In the genomic region with DNA sequence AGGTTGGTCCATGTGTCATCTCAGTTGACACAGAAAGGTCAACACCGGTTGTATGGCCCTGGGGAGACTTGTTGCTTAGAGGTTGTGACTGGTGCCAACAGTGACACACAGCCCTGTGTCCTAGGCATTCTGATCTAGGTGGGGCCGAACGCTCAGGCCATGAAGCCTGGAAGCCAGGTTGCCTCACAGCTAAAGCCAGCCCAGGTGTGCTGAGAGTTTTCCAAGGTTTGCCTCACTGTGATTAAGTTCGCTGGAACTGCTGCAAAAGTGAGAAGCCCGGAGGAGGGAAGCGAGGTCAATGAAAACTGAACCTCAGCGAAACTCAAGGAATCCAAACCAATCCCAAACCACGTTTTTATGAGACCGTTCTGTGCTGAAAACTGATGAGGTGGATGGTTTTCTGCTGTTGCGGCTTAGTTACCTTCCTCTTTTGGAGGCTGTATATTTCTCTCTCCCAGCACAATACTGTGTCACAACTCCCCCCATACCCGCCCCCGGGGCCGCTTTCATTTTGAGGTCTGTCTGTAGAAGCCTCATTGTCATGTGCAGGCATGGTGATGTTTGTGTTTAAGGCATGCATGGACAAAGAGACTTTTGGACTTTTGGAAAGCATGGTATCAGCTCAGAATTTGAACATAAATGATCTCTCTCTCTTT, we compare ENCODE assay signal across 11 mouse cellular contexts. TPM values are rescaled to one million over a fixed set of nuclear protein-coding genes. Genes with fewer than 3 reads are reported as not detected.
DNase-seq lines count a peak whose midpoint lies in the region; ATAC-seq and TF ChIP-seq lines count a peak whose summit lies in the region.
"Had no signal": no experiment of that assay in that cellular context is flagged by ENCODE, and none has a peak within 500 bp of the region (broad histone marks: within the 10 kb centered on the region; RNA-seq: fewer than 3 reads in every experiment).

No protein-coding gene starts in this region.

- WGBS in intestine, embryonic 14.5 days = 88% methylated on average over 13 of the region's 13 CpGs
- 89% methylated on average over 13 of the region's 13 CpGs for WGBS in intestine, postnatal 0 days
- 85% methylated on average over 13 of the region's 13 CpGs for WGBS in intestine, embryonic 15.5 days
- WGBS in stomach, embryonic 15.5 days = 77% methylated on average over 13 of the region's 13 CpGs

- DNase-seq in intestine, embryonic 14.5 days (ENCODE audit: low spot score) = no peak
- no peak for DNase-seq in testis, postnatal 14 days (ENCODE audit: low spot score)
- DNase-seq: forebrain, postnatal 0 days had no signal

- H3K4me1 ChIP-seq in intestine, embryonic 14.5 days (replicated peaks; ENCODE audit: control insufficient read depth, insufficient read depth, low read length) = peaks cover 9% of the 10 kb centered on the region
- H3K4me1 ChIP-seq in intestine, postnatal 0 days (replicated peaks; ENCODE audit: control insufficient read depth, insufficient read depth, low read length) = no peaks in the 10 kb centered on the region
- 0 out of 2 replicates have a peak, but pooled peaks cover 2% of the 10 kb centered on the region for H3K4me1 ChIP-seq in intestine, embryonic 15.5 days (replicated peaks)
- no peaks in the 10 kb centered on the region for H3K4me1 ChIP-seq in stomach, embryonic 15.5 days

- ATAC-seq in intestine, embryonic 14.5 days (replicated peaks; ENCODE audit: low FRiP score, low TSS enrichment, low read depth) = no peak
- ATAC-seq in intestine, postnatal 0 days = no peak
- peak; percentile 75 for ATAC-seq in common myeloid progenitor, adult 5-6 weeks (replicated peaks; ENCODE audit: low read depth, poor library complexity, severe bottlenecking)
- ATAC-seq in intestine, embryonic 15.5 days = no peak
- no peak for ATAC-seq in stomach, embryonic 15.5 days (ENCODE audit: insufficient read depth, low FRiP score, low read depth)
- no peak for ATAC-seq in inflammation-experienced regulatory T-cells, adult 6 months
- no peak for ATAC-seq in activated CD4-positive, CD25-positive, alpha-beta regulatory T cell, adult 4 months
- ATAC-seq: forebrain, postnatal 0 days had no signal

- no peaks in the 10 kb centered on the region for H3K27me3 ChIP-seq in intestine, embryonic 14.5 days (replicated peaks; ENCODE audit: control insufficient read depth, insufficient read depth, low read length)
- H3K27me3 ChIP-seq in intestine, postnatal 0 days (replicated peaks; ENCODE audit: control insufficient read depth, insufficient read depth, low read length) = no peaks in the 10 kb centered on the region
- no peaks in the 10 kb centered on the region for H3K27me3 ChIP-seq in intestine, embryonic 15.5 days (replicated peaks)
- H3K27me3 ChIP-seq in stomach, embryonic 15.5 days (replicated peaks) = no peaks in the 10 kb centered on the region
- H3K27me3 ChIP-seq: megakaryocyte, embryonic 14.5 days had no signal

- no peak for TF ChIP-seq CTCF in intestine, postnatal 0 days (IDR thresholded peaks at IDR 0.05; ENCODE audit: low read depth)

- H3K4me3 ChIP-seq in intestine, embryonic 14.5 days (ENCODE audit: low read depth, low read length) = no peak overlapping the region
- H3K4me3 ChIP-seq in intestine, postnatal 0 days (ENCODE audit: low read depth, low read length) = no peak overlapping the region
- H3K4me3 ChIP-seq in intestine, embryonic 15.5 days (replicated peaks) = no peak overlapping the region
- no peak overlapping the region for H3K4me3 ChIP-seq in stomach, embryonic 15.5 days (replicated peaks)
- H3K4me3 ChIP-seq: hindbrain, embryonic 10.5 days; megakaryocyte, embryonic 14.5 days had no signal

- H3K9ac ChIP-seq in intestine, embryonic 14.5 days (ENCODE audit: low read length) = no peak overlapping the region
- no peak overlapping the region for H3K9ac ChIP-seq in intestine, postnatal 0 days (ENCODE audit: low read depth, low read length)
- H3K9ac ChIP-seq in intestine, embryonic 15.5 days = no peak overlapping the region
- H3K9ac ChIP-seq in stomach, embryonic 15.5 days = no peak overlapping the region
- H3K9ac ChIP-seq: forebrain, postnatal 0 days had no signal

- H3K36me3 ChIP-seq in intestine, embryonic 14.5 days (ENCODE audit: control insufficient read depth, insufficient read depth, low read length) = no peaks in the 10 kb centered on the region
- H3K36me3 ChIP-seq in intestine, postnatal 0 days (ENCODE audit: control insufficient read depth, insufficient read depth) = no peaks in the 10 kb centered on the region
- H3K36me3 ChIP-seq in intestine, embryonic 15.5 days = no peaks in the 10 kb centered on the region
- no peaks in the 10 kb centered on the region for H3K36me3 ChIP-seq in stomach, embryonic 15.5 days
- H3K36me3 ChIP-seq: hindbrain, embryonic 10.5 days had no signal

- peak overlapping the region; percentile 76 for H3K27ac ChIP-seq in intestine, embryonic 14.5 days (ENCODE audit: low read depth)
- H3K27ac ChIP-seq in intestine, postnatal 0 days (ENCODE audit: low read depth, low read length) = no peak overlapping the region
- H3K27ac ChIP-seq in intestine, embryonic 15.5 days = peak overlapping the region; percentile 81; the same call in 1 of the 2 replicates
- H3K27ac ChIP-seq in stomach, embryonic 15.5 days = peak overlapping the region; percentile 90
- H3K27ac ChIP-seq: hindbrain, embryonic 10.5 days had no signal

- no peak overlapping the region for H3K4me2 ChIP-seq in intestine, embryonic 14.5 days (ENCODE audit: low read length)
- H3K4me2 ChIP-seq in intestine, postnatal 0 days (replicated peaks; ENCODE audit: low read depth) = no peak overlapping the region
- no peak overlapping the region for H3K4me2 ChIP-seq in intestine, embryonic 15.5 days (replicated peaks)
- H3K4me2 ChIP-seq in stomach, embryonic 15.5 days = no peak overlapping the region

- H3K9me3 ChIP-seq in intestine, embryonic 14.5 days (ENCODE audit: control insufficient read depth, low read length) = no peaks in the 10 kb centered on the region
- no peaks in the 10 kb centered on the region for H3K9me3 ChIP-seq in intestine, postnatal 0 days (ENCODE audit: control insufficient read depth)
- H3K9me3 ChIP-seq in intestine, embryonic 15.5 days = no peaks in the 10 kb centered on the region
- H3K9me3 ChIP-seq in stomach, embryonic 15.5 days = no peaks in the 10 kb centered on the region
- H3K9me3 ChIP-seq: hindbrain, embryonic 10.5 days; megakaryocyte, embryonic 14.5 days had no signal

RNA-seq across cellular contexts. Expression of gene Marcks, which starts 56.2 kb away (rescaled TPM):
- polyA plus RNA-seq in intestine, embryonic 14.5 days (2014; fragmentation: Nextera tagmentation; extraction: Ambion mirVana) = 120 and 127 TPM in 2 replicates
- 34.7 and 38.2 TPM in 2 replicates for polyA plus RNA-seq in intestine, postnatal 0 days (2015; fragmentation: Nextera tagmentation; extraction: Ambion mirVana)
- total RNA-seq in common myeloid progenitor, adult 5-6 weeks (2017) = 10.3 and 17.0 TPM in 2 replicates
- 75.1 and 91.5 TPM in 2 replicates for polyA plus RNA-seq in intestine, embryonic 15.5 days (2015; fragmentation: Nextera tagmentation; extraction: Ambion mirVana)
- polyA plus RNA-seq in stomach, embryonic 15.5 days (2015; fragmentation: Nextera tagmentation; extraction: Ambion mirVana) = 103 and 105 TPM in 2 replicates
- 1 to 10 TPM in 1 of 3 experiments, under 1 TPM in 2; 0.64 to 1.3 (median 0.71) TPM for polyA plus RNA-seq in inflammation-experienced regulatory T-cells, adult 6 months (2017; shearing (Covaris generic))
- polyA plus RNA-seq in activated CD4-positive, CD25-positive, alpha-beta regulatory T cell, adult 4 months (2017; shearing (Covaris generic)) = 1 to 10 TPM in 1 of 2 experiments, under 1 TPM in 1; 0.69 to 1.1 TPM

Comparison
In these comparisons a context has a peak if more than half of its experiments do, and no peak if none do; other contexts are left out.
1. RNA of gene Marcks, which starts 56.2 kb away (polyA plus RNA-seq): 120 to 127 TPM in intestine, embryonic 14.5 days, 103 to 105 TPM in stomach, embryonic 15.5 days, 75.1 to 91.5 TPM in intestine, embryonic 15.5 days and 34.7 to 38.2 TPM in intestine, postnatal 0 days; 0.69 to 1.1 TPM in activated CD4-positive, CD25-positive, alpha-beta regulatory T cell, adult 4 months and 0.64 to 1.3 TPM in inflammation-experienced regulatory T-cells, adult 6 months; every median in the first group is over 10 times any median in the second.